Mouse (Mus musculus): ENCODE measurements around the gene St6galnac6.

DNA sequence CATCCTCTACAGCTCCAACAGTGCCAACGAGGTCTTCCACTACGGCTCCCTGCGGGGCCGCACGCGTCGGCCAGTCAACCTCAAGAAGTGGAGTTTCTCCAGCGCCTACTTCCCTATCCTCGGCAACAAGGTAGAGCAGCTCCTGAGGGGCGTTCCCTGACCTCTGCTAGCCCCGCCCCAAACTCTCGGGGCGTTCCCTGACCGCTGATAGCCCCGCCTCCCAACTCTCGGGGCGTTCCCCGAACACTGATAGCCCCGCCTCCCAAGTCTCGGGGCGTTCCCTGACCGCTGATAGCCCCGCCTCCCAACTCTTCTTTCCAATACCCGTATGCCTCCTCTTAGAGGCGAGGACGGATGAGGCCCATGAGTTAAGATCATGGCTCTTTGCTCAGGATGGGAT is 12.8 kb downstream of the St6galnac6 start:
- TF ChIP-seq CTCF (IDR thresholded peaks at IDR 0.05; ENCODE audit: control insufficient read depth, insufficient read depth, insufficient replicate concordance, low read depth, low read length) = no peak
- TF ChIP-seq POLR2A (IDR thresholded peaks at IDR 0.05; ENCODE audit: control insufficient read depth, low read depth, low read length) = no peak

All from testis, adult 2 months (tissue).